Mouse (Mus musculus) kidney, embryonic 14.5 days (tissue): ENCODE results near the gene Coq6. TPM values are rescaled to one million over a fixed set of nuclear protein-coding genes. Genes with fewer than 3 reads are reported as not detected.

Source experiments
- ATAC-seq: fragments of 200-750 bp; cut with Nextera tagmentation; 2 replicates; pipeline ENCODE4 v1.8.0; 2017; ENCODE audit warnings: moderate number of reproducible peaks, mild to moderate bottlenecking, moderate TSS enrichment, moderate library complexity; ENCODE audit not compliant: low FRiP score, low TSS enrichment
- H3K27ac ChIP-seq: fragments of 300-500 bp; sonication (generic); 2 replicates; pipeline ENCODE4 v1.5.1; 2014; ENCODE audit warnings: low read depth, mild to moderate bottlenecking, low read length, moderate library complexity, mixed read lengths
- H3K27me3 ChIP-seq: fragments of 300-500 bp; sonication (generic); 2 replicates; pipeline ENCODE4 v1.6.1; 2014; ENCODE audit warnings: mild to moderate bottlenecking, low read length; ENCODE audit not compliant: control insufficient read depth, insufficient read depth
- H3K36me3 ChIP-seq: fragments of 300-500 bp; sonication (generic); 2 replicates; pipeline ENCODE4 v1.6.1; 2014; ENCODE audit warnings: low read length, mixed read lengths; ENCODE audit not compliant: control insufficient read depth, insufficient read depth
- H3K4me1 ChIP-seq: fragments of 300-500 bp; sonication (generic); 2 replicates; pipeline ENCODE4 v1.6.1; 2014; ENCODE audit warnings: low read length, mixed read lengths; ENCODE audit not compliant: control insufficient read depth, insufficient read depth
- H3K4me2 ChIP-seq: fragments of 300-500 bp; sonication (generic); replicated peaks from 2 replicates; pipeline ENCODE4 v1.6.1; 2014; ENCODE audit warnings: low read depth, mild to moderate bottlenecking, low read length
- H3K4me3 ChIP-seq: fragments of 300-500 bp; sonication (generic); 2 replicates; pipeline ENCODE4 v1.5.1; 2014; ENCODE audit warnings: mild to moderate bottlenecking, low read length
- H3K9ac ChIP-seq: fragments of 300-500 bp; sonication (generic); 2 replicates; pipeline ENCODE4 v1.6.1; 2014; ENCODE audit warnings: low read depth, mild to moderate bottlenecking, low read length, moderate library complexity
- H3K9me3 ChIP-seq: fragments of 300-500 bp; sonication (generic); 2 replicates; pipeline ENCODE4 v1.6.1; 2016; ENCODE audit warnings: low read length; ENCODE audit not compliant: control insufficient read depth
- WGBS: fragments of 180-500 bp; shearing (Covaris S2); extraction: QIAGEN DNeasy Blood & Tissue Kit; methylation state at CpG from one replicate; pipeline ENCODE4 v1.1.7; 2014; 5-methylcytosine and 5-hydroxymethylcytosine counted together
- polyA plus RNA-seq: library from polyadenylated mRNA; unstranded; fragments of >200 nt; fragmentation: Nextera tagmentation; extraction: Ambion mirVana; gene quantifications from 2 replicates; pipeline ENCODE4 v1.2.1, GENCODE M21; 2014

Gene Coq6
- polyA plus RNA-seq, 1 experiment from 2014 or later = 51.4 TPM

DNA sequence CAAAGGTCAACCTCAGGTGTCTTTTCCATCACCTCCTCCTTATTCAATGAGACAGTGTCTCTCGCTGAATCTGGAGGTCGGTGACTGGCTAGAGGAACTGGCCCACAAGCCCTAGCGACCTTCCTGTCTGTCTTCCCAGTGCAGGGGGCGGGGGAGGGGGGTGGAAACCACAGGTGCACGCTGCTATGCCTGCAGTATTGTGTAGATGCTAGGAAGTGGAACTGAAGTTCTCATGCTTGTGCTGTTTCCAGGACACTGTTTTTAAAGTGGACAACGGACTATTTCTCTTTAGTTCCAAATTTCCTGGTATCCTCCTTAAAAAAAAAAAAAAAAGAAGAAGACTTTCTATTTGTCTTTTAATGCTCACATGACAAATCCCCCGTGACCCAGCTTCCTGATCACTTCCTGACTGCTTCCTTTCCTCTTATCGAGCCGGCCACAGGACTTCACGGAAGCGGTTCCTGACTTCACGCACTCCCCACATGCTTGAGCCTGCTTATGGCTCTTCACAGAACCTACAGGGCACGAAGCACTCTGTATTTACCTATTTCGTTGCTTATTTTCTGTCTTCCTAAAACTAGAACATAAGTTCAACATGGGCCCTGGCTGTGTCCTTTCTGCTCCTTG, 27.4 kb downstream of the Coq6 start:
- Histone ChIP-seq H3K4me1 (no peaks in the 10 kb centered on the region), H3K27ac (no peak overlapping the region), H3K4me2 (no peak overlapping the region), H3K27me3 (no peaks in the 10 kb centered on the region), H3K9ac (no peak overlapping the region), H3K4me3 (no peak overlapping the region), H3K9me3 (no peaks in the 10 kb centered on the region), H3K36me3 (no peaks in the 10 kb centered on the region; the same call in 1 of the 2 replicates)
- no peak for ATAC-seq
- 65% methylated on average over 14 of the region's 14 CpGs for WGBS

DNA sequence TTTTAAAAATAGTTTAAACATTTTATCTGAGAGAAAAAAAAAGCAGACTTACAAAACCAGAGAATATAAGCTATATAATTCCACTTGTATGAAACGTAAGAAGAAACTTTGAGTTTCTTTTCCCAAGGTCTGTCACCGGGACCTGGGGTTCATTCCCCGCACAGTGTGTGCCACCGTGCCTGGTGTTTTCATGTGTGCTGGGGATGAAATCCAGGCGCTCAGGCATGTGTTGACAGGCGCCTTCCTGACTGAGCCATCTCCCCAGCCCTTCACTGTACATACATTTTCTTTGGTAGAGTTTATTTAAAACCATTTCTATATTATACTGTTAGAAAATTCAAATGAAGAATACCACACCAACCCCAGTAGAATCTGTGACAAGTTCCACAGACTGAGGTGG, 28.9 kb downstream of the Coq6 start:
- no peak overlapping the region for H3K4me3 ChIP-seq
- ATAC-seq = no peak
- WGBS = 88% methylated on average over 6 of the region's 6 CpGs

DNA sequence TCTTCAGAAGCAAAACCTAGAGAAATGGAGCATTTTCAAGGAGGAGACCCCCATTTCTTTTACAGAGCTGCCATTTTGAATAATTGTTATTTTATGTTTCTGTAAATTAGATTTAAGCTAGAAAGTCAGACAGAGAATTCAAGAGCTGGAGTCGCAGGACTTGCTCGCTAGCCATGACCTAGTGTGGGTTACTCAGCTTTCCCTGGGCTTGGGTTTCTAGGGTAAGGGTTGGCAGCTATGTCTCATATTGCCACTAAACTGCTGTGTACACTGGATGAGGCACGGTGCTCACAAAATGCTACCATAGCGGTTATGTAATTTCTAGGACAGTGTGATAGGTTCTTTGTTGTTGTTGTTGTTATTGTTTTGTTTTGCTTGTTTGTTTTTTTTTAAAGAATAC, 31.2 kb downstream of the Coq6 start:
- Histone ChIP-seq H3K4me1 (no peaks in the 10 kb centered on the region), H3K27me3 (no peaks in the 10 kb centered on the region), H3K4me2 (no peak overlapping the region), H3K36me3 (no peaks in the 10 kb centered on the region), H3K27ac (no peak overlapping the region), H3K9ac (no peak overlapping the region), H3K9me3 (no peaks in the 10 kb centered on the region), H3K4me3 (no peak overlapping the region)
- no peak for ATAC-seq
- WGBS = 91% methylated on average over 4 of the region's 4 CpGs

More for the DNA sequence above, 28.9 kb downstream of the Coq6 start:
- Histone ChIP-seq H3K9me3 (no peaks in the 10 kb centered on the region), H3K9ac (no peak overlapping the region), H3K27ac (no peak overlapping the region), H3K4me2 (no peak overlapping the region), H3K36me3 (no peaks in the 10 kb centered on the region; the same call in 1 of the 2 replicates), H3K27me3 (no peaks in the 10 kb centered on the region), H3K4me1 (no peaks in the 10 kb centered on the region)

DNA sequence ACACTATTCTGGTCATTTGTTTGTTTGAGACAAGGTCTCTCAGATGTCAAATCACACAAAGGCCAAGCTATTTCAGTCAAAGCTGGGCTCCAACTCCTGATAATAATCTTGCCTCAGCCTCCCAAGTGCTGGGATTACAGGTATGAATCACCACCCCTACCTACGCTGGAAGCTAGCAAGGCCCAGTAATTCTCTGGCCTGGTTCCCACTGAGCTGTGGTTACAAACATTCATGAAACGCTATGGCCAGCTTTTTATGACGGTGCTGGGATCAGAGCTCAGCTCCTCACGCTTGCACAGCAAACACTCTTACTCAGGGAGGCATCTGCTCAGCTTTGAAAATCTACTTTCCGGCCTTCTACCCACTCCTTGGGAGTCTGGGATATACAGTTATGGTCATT, 32.4 kb downstream of the Coq6 start:
- Histone ChIP-seq H3K27ac (no peak overlapping the region), H3K9me3 (no peaks in the 10 kb centered on the region), H3K9ac (no peak overlapping the region), H3K27me3 (no peaks in the 10 kb centered on the region), H3K4me2 (no peak overlapping the region), H3K36me3 (no peaks in the 10 kb centered on the region), H3K4me3 (no peak overlapping the region), H3K4me1 (no peaks in the 10 kb centered on the region)
- 83% methylated on average over 5 of the region's 5 CpGs for WGBS
- no peak for ATAC-seq

DNA sequence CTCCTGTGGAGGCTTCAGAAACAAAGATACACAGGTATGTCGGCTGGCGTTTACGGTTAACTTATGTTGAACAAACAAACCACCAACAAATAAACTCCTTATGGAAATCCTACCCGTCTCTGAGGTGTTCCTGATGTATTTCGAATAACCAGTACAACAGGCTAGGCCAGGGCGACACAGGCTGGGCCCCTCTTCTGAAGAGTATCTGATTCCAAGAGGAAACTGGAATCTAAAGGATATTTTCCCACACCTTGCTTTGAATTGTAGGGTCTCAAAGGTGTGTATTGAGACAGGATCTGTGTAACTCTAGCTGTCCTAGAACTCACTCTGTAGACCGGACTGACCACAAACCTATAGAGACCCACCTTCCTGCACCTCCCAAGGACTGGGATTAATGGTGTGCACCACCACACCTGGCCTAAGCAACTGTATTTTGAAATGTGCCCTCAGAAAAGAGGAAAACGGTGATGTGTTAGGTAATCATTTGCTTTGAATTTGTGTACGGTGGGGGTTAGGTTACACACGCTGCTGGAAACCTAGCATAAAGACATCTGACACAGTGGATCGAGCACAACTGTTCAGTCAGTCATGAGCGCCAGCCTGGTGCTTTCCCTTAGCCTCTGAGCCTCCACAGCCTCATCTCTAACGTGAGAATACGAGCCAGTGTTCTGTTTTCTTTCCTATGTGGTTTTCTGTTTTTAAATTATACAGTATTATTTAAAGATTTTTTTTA, 35.7 kb downstream of the Coq6 start:
- no peaks in the 10 kb centered on the region for H3K27me3 ChIP-seq
- H3K4me3 ChIP-seq = no peak overlapping the region
- H3K36me3 ChIP-seq = no peaks in the 10 kb centered on the region
- H3K4me1 ChIP-seq = no peaks in the 10 kb centered on the region
- 79% methylated on average over 14 of the region's 14 CpGs for WGBS
- no peaks in the 10 kb centered on the region for H3K9me3 ChIP-seq
- H3K27ac ChIP-seq = no peak overlapping the region
- ATAC-seq = no peak
- no peak overlapping the region for H3K4me2 ChIP-seq
- no peak overlapping the region for H3K9ac ChIP-seq

DNA sequence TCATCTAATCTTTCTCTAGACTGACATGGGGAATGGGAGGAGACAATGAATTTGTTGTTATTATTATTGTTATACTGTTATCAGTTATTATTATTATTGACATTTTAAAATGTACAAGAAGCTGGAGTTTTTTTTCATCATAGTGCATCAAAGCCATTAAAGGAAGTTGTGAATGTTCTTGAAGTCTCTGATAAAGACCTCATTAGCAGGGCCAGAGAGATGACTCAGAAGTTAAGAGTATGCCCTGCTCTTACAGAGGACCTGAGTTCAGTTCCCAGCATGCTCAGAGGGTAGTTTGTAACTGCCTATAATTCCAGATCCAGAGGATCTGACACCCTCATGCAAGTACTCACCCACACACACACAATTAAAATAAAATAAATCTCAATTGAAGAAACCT, 36.2 kb downstream of the Coq6 start:
- H3K4me1 ChIP-seq = no peaks in the 10 kb centered on the region
- no peak overlapping the region for H3K4me2 ChIP-seq
- no peaks in the 10 kb centered on the region for H3K9me3 ChIP-seq
- H3K9ac ChIP-seq = no peak overlapping the region
- no peak overlapping the region for H3K27ac ChIP-seq
- H3K27me3 ChIP-seq = no peaks in the 10 kb centered on the region
- H3K4me3 ChIP-seq = no peak overlapping the region
- ATAC-seq = no peak
- no peaks in the 10 kb centered on the region for H3K36me3 ChIP-seq

DNA sequence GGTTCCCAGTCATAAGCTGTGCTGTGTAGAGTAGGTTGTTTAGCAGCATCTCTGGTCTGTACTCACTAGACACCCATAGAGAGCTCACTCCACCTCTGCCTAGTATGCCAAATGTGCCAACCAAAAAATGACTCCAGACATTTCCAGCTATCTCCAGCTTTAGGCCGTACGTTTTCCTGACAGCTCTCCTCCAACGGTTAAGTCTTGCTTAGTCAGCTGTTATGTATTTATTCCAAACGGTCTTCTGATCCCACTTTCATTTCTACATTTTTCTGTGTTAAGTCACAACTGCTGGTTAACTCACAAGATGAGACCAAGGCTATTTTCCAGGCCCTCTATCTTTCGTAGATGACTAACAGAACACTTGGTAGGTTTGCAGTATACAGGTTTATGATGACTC, 37.2 kb downstream of the Coq6 start:
- Histone ChIP-seq H3K36me3 (no peaks in the 10 kb centered on the region), H3K4me3 (no peak overlapping the region), H3K9ac (no peak overlapping the region), H3K27me3 (no peaks in the 10 kb centered on the region), H3K27ac (no peak overlapping the region), H3K4me2 (no peak overlapping the region), H3K9me3 (no peaks in the 10 kb centered on the region), H3K4me1 (no peaks in the 10 kb centered on the region)
- ATAC-seq = no peak
- 75% methylated on average over 5 of the region's 5 CpGs for WGBS

DNA sequence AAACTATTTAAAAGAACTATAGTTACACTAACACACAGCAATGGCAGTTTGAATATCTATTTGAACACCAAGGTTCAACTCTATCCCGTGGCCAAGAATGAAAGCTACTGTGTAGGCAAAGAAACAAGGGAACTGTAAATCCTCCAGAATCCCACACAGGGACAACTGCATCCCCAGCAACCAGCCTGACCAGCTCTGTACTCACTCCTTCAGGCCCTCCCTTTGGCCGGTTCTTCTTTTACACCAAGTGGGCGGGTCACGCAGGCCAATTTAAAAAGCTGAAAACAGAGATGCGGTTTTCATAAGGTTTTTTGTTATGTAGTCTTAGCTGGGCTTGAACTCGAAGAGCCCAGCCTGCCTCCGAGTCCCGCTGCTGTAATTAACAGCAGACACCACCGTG, 37.7 kb downstream of the Coq6 start:
- no peak overlapping the region for H3K4me3 ChIP-seq
- H3K9me3 ChIP-seq = no peaks in the 10 kb centered on the region
- no peak for ATAC-seq
- no peak overlapping the region for H3K27ac ChIP-seq
- 80% methylated on average over 9 of the region's 9 CpGs for WGBS
- H3K4me1 ChIP-seq = no peaks in the 10 kb centered on the region
- H3K36me3 ChIP-seq = no peaks in the 10 kb centered on the region
- H3K27me3 ChIP-seq = no peaks in the 10 kb centered on the region
- H3K4me2 ChIP-seq = no peak overlapping the region
- no peak overlapping the region for H3K9ac ChIP-seq

DNA sequence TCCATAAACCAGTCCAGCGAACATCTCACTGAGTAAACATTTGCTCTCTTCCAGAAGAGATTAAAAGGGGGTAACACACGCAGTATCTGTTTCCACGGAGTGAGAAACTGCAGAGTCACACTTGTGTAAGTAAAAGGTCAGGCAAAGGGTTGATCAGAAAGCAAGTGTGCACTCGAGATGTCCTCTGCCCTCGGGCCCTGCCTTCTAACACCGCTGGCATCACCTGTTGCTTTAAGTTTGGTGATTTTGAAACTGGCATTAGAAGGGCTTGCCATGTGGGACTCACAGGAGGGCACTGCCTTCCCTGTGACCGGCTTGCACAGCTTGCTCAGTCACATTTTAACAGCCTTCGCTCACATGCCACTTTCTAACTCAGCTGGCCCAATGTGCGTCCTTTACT, 38.2 kb downstream of the Coq6 start:
- no peaks in the 10 kb centered on the region for H3K9me3 ChIP-seq
- H3K4me3 ChIP-seq = no peak overlapping the region
- no peak overlapping the region for H3K4me2 ChIP-seq
- no peaks in the 10 kb centered on the region for H3K4me1 ChIP-seq
- H3K36me3 ChIP-seq = no peaks in the 10 kb centered on the region
- H3K27ac ChIP-seq = no peak overlapping the region
- H3K9ac ChIP-seq = no peak overlapping the region
- WGBS = 67% methylated on average over 9 of the region's 9 CpGs
- ATAC-seq = no peak
- H3K27me3 ChIP-seq = no peaks in the 10 kb centered on the region
